Mouse (Mus musculus) stomach, postnatal 0 days (tissue): ENCODE results near the gene Agtrap. TPM values are rescaled to one million over a fixed set of nuclear protein-coding genes. Genes with fewer than 3 reads are reported as not detected.

Experiments
- ATAC-seq: fragments of 200-750 bp; cut with Nextera tagmentation; 2 replicates; pipeline ENCODE4 v1.8.0; 2017; ENCODE audit not compliant: low FRiP score, low TSS enrichment
- DNase-seq: peaks from one replicate; pipeline ENCODE4 v3.0.0-alpha.2; 2016; ENCODE audit warnings: low spot score
- H3K27ac ChIP-seq: fragments of 300-500 bp; sonication (generic); replicated peaks from 2 replicates; pipeline ENCODE4 v1.5.1; 2014; ENCODE audit warnings: mild to moderate bottlenecking, control low read depth
- H3K27me3 ChIP-seq: fragments of 300-500 bp; sonication (generic); 2 replicates; pipeline ENCODE4 v1.6.1; 2014; ENCODE audit warnings: low read length; ENCODE audit not compliant: control insufficient read depth, insufficient read depth
- H3K36me3 ChIP-seq: fragments of 300-500 bp; sonication (generic); 2 replicates; pipeline ENCODE4 v1.6.1; 2014; ENCODE audit warnings: low read length, mixed read lengths; ENCODE audit not compliant: control insufficient read depth, insufficient read depth
- H3K4me1 ChIP-seq: fragments of 300-500 bp; sonication (generic); replicated peaks from 2 replicates; pipeline ENCODE4 v1.6.1; 2014; ENCODE audit warnings: antibody characterized with exemption; ENCODE audit not compliant: control insufficient read depth, insufficient read depth
- H3K4me2 ChIP-seq: fragments of 300-500 bp; sonication (generic); replicated peaks from 2 replicates; pipeline ENCODE4 v1.6.1; 2014; ENCODE audit warnings: low read depth, mild to moderate bottlenecking, control low read depth, moderate library complexity
- H3K4me3 ChIP-seq: fragments of 300-500 bp; sonication (generic); 2 replicates; pipeline ENCODE4 v1.5.1; 2014; ENCODE audit warnings: low read depth, low read length, control low read depth
- H3K9ac ChIP-seq: fragments of 300-500 bp; sonication (generic); 2 replicates; pipeline ENCODE4 v1.6.1; 2014; ENCODE audit warnings: mild to moderate bottlenecking, low read length, control low read depth, mixed read lengths
- H3K9me3 ChIP-seq: fragments of 300-500 bp; sonication (generic); 2 replicates; pipeline ENCODE4 v1.6.1; 2016; ENCODE audit warnings: low read length; ENCODE audit not compliant: control insufficient read depth
- CTCF ChIP-seq: IDR thresholded peaks from 2 replicates; pipeline ENCODE4 v1.5.1; 2016; ENCODE audit warnings: antibody characterized with exemption, low read depth, mild to moderate bottlenecking, moderate library complexity
- EP300 ChIP-seq: optimal IDR thresholded peaks from 2 replicates; pipeline ENCODE3; 2016; ENCODE audit warnings: antibody characterized with exemption
- WGBS: fragments of 180-500 bp; shearing (Covaris S2); extraction: QIAGEN DNeasy Blood & Tissue Kit; methylation state at CpG from one replicate; pipeline ENCODE4 v1.1.7; 2014; 5-methylcytosine and 5-hydroxymethylcytosine counted together
- polyA plus RNA-seq: library from polyadenylated mRNA; unstranded; fragments of >200 nt; fragmentation: Nextera tagmentation; extraction: Ambion mirVana; gene quantifications from 2 replicates; pipeline ENCODE4 v1.2.1, GENCODE M21; 2015

The Agtrap gene
- polyA plus RNA-seq = 23.2 and 26.9 TPM in 2 replicates

DNA sequence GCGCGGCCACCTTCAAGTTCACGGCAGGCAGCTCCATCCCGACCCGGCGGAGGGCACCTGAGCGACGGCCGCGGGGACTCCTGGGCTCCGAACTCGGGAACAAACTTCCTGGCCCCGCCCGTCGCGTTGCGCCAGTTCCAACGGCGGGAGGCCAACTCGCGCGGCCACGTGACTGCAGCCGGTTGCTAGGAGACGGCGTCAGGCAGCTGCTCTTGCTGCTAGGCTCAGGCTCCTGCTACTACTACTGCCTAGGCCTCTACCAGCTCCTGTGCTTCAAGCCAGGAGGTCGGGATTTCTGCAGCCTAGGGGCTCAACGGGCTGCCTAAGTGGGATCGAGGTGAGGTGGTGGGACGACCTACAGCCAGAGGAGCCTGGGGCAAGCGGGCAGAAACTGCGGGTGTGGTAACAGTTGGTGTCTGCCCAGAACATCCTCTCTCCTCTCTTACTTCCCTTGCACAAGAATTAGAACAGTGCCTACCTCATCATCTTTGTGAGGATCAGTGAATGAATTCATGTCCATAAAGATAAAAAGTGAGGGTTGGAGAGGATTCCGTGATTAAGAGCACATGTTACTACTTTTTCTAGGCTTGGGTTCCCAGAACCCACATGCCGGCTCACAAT, at the start of gene Agtrap:
Gene Agtrap, minus strand, starts transcription at position 125 of the 621 bp plus-strand sequence.
- Histone ChIP-seq H3K27me3 (no peaks in the 10 kb centered on the region), H3K9me3 (no peaks in the 10 kb centered on the region), H3K9ac (peak within 1 kb of the TSS; percentile 83), H3K27ac (peak within 1 kb of the TSS; percentile 83), H3K4me1 (no peaks in the 10 kb centered on the region; the same call in 1 of the 2 replicates), H3K4me3 (peak within 1 kb of the TSS; percentile 75), H3K4me2 (peak within 1 kb of the TSS; percentile 77), H3K36me3 (no peaks in the 10 kb centered on the region)
- ATAC-seq = peak; percentile 87
- peak; percentile 95 for DNase-seq
- WGBS = 6% methylated on average over 32 of the region's 34 CpGs
- no peak for TF ChIP-seq EP300
- TF ChIP-seq CTCF = 0 out of 2 replicates have a peak, but pooled peaks have one; percentile 2

DNA sequence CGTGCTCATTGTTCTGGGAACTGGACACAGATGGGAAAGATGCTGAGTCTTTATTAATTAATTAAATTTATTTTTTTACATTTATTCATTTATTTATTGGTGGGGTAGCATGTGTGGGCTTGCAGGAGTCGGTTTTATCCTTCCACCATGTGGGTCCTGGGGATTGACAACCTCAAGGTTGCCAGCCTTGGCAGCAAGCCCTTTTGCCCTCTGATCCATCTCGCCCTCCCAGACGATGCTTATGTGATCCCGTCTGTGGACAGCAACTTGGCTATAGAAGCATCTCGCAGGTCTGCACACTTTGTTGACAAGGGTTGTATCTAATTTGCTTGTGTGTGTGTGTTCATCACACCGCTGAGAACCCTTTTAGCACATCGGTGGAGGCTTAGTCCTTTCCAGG, 49.7 kb upstream of the Agtrap start:
- DNase-seq = no peak
- no peak overlapping the region for H3K4me2 ChIP-seq
- H3K9ac ChIP-seq = no peak overlapping the region
- no peaks in the 10 kb centered on the region for H3K36me3 ChIP-seq
- no peak for ATAC-seq
- H3K4me3 ChIP-seq = no peak overlapping the region
- H3K4me1 ChIP-seq = no peaks in the 10 kb centered on the region; the same call in 1 of the 2 replicates
- no peaks in the 10 kb centered on the region for H3K27me3 ChIP-seq
- H3K27ac ChIP-seq = no peak overlapping the region
- TF ChIP-seq EP300 = no peak
- TF ChIP-seq CTCF = no peak
- H3K9me3 ChIP-seq = no peaks in the 10 kb centered on the region
- 67% methylated on average over 8 of the region's 8 CpGs for WGBS

DNA sequence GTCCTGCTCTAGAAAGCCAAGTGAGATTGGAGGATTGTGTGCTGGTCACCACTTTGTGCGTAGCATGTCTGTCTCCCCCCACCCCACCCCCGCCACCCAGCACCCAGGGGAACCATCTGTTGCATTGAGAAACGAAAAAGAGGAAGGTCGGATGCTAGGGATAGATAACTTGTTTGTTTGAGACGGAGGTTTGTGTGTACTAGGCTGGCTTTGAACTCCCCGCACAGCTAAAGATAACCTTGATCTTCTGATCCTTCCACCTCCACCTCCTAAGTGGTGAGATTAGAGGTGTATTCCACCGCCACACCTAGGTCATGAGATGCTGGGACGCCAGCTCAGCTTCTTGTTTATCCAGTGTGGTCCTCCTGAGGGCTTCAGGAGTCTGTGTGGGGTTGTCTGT, 47.2 kb upstream of the Agtrap start:
- Histone ChIP-seq H3K4me2 (no peak overlapping the region), H3K4me3 (no peak overlapping the region), H3K9me3 (no peaks in the 10 kb centered on the region), H3K27ac (no peak overlapping the region), H3K27me3 (peaks cover 11% of the 10 kb centered on the region), H3K9ac (no peak overlapping the region), H3K4me1 (no peaks in the 10 kb centered on the region; the same call in 1 of the 2 replicates), H3K36me3 (no peaks in the 10 kb centered on the region)
- DNase-seq = no peak
- 69% methylated on average over 8 of the region's 8 CpGs for WGBS
- no peak for ATAC-seq
- no peak for TF ChIP-seq EP300
- TF ChIP-seq CTCF = no peak

DNA sequence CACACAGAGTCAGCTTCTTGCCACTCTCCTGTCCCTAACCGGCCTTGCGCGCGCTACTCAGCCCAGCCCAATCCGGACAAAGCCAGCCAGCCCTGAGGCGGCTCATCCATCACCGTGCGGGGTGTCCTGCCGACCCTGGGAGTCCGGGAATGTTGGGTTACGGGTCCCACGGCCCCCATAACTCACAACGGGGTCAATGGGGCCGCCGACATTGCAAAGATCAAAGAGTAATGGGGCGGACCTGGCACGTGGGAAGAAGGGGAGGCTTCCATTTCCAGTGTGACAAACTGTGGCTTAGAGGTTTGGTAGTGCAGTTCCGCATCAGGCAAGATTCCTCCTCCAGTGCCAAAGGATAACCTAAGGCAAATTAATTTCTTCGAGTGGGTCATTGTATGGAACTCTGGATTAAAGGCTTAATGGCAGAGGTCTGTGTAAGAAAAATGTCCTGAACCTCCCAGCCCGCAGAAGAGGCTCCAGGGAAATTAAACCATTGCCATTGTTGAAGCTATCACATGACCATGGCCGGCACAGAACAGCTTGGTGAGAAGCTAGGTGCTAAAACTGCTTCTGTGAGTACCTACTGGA, 43.8 kb upstream of the Agtrap start:
- Histone ChIP-seq H3K4me3 (no peak overlapping the region), H3K27ac (no peak overlapping the region), H3K9ac (no peak overlapping the region), H3K4me1 (no peaks in the 10 kb centered on the region; the same call in 1 of the 2 replicates), H3K36me3 (no peaks in the 10 kb centered on the region), H3K9me3 (no peaks in the 10 kb centered on the region), H3K4me2 (peak overlapping the region; percentile 92; the same call in 1 of the 2 replicates), H3K27me3 (peaks cover 15% of the 10 kb centered on the region)
- DNase-seq = no peak
- TF ChIP-seq EP300 (no peak), CTCF (no peak)
- WGBS = 3% methylated on average over 21 of the region's 21 CpGs
- 0 out of 2 replicates have a peak, but pooled peaks have one; percentile 17 for ATAC-seq

DNA sequence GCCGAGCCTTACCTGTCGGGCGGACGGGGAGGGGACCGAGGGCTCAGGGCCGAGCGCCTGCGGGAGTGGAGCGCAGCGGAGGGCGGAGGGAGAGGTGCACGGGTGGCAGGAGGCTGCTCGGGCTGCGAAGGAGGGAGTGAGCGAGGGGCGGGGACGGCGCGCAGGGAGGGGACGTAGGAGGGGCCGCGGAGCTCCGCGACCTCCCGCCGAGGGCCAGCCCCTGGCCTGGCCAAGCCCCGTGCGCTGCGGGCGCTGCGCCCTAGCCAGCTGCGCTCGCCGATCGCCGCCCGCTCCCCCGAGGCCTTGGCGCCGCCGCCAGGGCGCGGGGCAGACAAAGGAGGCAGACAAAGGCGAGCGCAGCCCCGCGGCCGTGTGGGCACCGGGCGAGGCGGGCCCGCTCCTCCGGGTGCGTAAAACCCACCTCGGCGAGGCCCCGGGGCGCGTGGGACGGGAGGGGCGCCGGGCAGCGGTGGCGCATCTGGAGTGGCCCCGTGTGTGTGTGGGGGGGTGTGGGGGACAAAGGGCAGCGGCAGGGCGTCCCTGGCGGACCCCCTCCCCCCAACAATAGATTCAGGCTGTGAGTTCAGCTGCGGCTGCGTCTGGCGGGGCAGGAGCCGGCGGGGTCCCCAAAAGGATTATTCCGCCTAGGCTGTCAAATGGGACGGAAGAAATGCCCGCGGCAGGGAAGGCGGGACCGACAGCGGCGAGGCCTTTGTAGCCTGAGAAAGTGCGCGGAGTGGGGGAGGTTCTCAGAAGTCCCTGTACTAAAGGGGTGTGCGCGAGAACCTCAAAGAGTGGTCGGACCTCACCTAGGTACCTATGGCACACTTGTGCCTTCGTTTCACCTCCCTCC, 43.0 kb upstream of the Agtrap start, which contains the start of gene Draxin:
Gene Draxin, minus strand, starts transcription at position 138 of the 853 bp plus-strand sequence.
- H3K27ac ChIP-seq = no peak within 1 kb of the TSS
- peak; percentile 78 for ATAC-seq

More for the DNA sequence above, 43.0 kb upstream of the Agtrap start, which contains the start of gene Draxin:
- Histone ChIP-seq H3K4me1 (no peaks in the 10 kb centered on the region; the same call in 1 of the 2 replicates), H3K4me2 (peak within 1 kb of the TSS; percentile 92), H3K4me3 (peak within 1 kb of the TSS; percentile 53), H3K36me3 (no peaks in the 10 kb centered on the region), H3K9me3 (no peaks in the 10 kb centered on the region), H3K9ac (peak within 1 kb of the TSS; percentile 27; the same call in 1 of the 2 replicates), H3K27me3 (peaks cover 15% of the 10 kb centered on the region)
- WGBS = 1% methylated on average over 63 of the region's 87 CpGs
- peak; percentile 66 for DNase-seq
- TF ChIP-seq CTCF = no peak
- no peak for TF ChIP-seq EP300
